Mouse (Mus musculus): ENCODE results near the gene Stt3b. TPM values are rescaled to one million over a fixed set of nuclear protein-coding genes. Genes with fewer than 3 reads are reported as not detected.
A peak's percentile ranks its signal among the peaks of the same experiment; 100 is the strongest.

Gene Stt3b
- polyA plus RNA-seq (2016; fragmentation: Nextera tagmentation; extraction: Ambion mirVana): 100 and 101 TPM in 2 replicates

DNA sequence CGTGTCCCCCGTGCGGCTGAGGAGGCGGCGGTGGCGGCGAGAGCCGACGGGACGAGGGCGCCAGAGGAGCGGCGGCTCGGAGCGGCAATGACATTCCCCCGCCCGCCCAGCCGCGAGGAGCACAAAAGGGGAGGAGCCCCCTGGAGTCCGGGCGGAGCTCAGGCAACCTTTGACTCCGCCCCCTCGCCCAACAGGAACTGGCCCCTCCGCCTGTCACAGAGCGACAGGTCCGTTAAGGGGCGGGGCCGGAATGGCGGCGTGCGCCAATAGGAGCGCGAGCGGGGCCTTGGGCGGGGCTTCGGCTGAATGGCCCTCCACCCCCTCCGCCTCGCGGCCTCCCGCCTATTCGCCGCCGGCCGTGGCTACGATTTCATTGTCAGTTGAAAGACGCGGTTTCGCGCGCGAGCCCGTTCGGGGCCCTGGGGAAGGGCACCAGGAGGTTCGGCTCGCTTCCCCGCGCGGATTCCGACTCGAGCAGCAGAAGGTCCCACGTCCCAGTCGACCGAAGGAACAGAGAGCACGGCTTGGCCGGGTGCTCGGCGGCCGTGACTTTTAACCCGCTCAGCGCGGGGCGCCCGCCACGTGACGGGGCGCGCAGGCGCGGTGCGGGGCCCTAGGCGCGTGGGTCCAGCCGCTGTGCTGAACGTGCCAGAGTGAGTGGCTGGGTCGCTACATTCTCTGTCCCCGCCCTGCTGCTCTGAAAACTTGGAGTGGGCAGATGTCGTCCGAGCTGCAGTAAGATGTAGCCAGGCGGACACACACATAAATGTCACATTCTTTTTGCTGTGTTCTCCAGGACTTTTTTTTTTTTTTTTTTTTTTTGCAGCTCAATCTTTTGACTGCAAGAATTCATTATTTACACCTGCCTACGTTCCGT lies at the start of gene Stt3b:
Gene Stt3b, minus strand, starts transcription at position 76 of the 877 bp plus-strand sequence.
- WGBS: under 1% methylated on average over 73 of the region's 91 CpGs
- Histone ChIP-seq H3K9me3 (no peaks in the 10 kb centered on the region), H3K4me2 (peak within 1 kb of the TSS; percentile 63), H3K36me3 (replicated peaks) (no peaks in the 10 kb centered on the region), H3K4me3 (replicated peaks) (peak within 1 kb of the TSS; percentile 94), H3K4me1 (peaks cover 34% of the 10 kb centered on the region), H3K27me3 (peaks cover 3% of the 10 kb centered on the region; the same call in 1 of the 2 replicates), H3K9ac (peak within 1 kb of the TSS; percentile 93), H3K27ac (peak within 1 kb of the TSS; percentile 98)
- peak; percentile 95 for ATAC-seq (ENCODE audit: low FRiP score)

DNA sequence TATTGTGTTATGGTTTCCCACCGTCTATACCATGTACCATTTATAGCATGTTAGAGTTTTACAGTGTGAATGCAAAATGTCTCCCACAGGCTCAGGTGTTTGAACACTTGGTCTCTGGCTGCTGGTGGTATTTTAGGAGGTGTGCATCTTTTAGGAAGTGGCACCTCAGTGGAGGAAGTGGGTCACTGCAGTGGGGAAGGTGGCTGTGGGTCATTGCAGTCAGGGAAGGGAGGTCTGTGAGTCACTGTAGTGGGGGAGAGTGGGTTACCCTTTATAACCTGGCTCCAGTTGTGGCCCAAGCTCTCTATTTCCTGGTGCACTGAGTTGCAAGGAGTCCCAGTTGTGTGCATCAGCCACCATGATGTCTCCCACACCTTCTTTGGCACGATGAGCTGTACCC lies 48.2 kb upstream of the Stt3b start:
- H3K27ac ChIP-seq: no peak overlapping the region
- no peaks in the 10 kb centered on the region for H3K27me3 ChIP-seq
- no peaks in the 10 kb centered on the region for H3K36me3 ChIP-seq (replicated peaks)
- H3K4me3 ChIP-seq (replicated peaks): no peak overlapping the region
- H3K9ac ChIP-seq: no peak overlapping the region
- H3K4me1 ChIP-seq: no peaks in the 10 kb centered on the region
- no peak for ATAC-seq (ENCODE audit: low FRiP score)
- no peak overlapping the region for H3K4me2 ChIP-seq
- WGBS: 93% methylated on average over 2 of the region's 2 CpGs
- no peaks in the 10 kb centered on the region for H3K9me3 ChIP-seq

DNA sequence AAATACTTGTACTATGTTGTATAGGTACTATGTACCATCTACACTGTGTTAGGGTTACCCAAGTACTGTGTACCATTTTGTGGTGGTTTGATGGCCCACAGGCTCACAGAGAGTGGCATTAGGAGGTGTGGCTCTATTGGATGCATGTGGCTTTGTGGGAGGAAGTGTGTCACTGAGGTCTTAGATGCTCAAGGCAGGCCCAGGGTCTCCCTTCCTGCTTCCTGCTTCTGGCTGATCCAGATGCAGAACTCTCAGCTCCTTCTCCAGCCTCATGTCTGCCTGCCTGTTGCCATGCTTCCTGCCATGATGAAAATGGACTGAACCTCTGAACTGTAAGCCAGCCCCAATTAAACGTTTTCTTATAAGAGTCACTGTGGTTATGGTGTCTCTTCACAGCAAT lies 47.8 kb upstream of the Stt3b start:
- WGBS: 88% methylated on average over 1 of the region's 1 CpGs
- H3K4me3 ChIP-seq (replicated peaks): no peak overlapping the region
- H3K27me3 ChIP-seq: no peaks in the 10 kb centered on the region
- H3K4me1 ChIP-seq: no peaks in the 10 kb centered on the region
- no peaks in the 10 kb centered on the region for H3K9me3 ChIP-seq
- ATAC-seq (ENCODE audit: low FRiP score): no peak
- H3K4me2 ChIP-seq: no peak overlapping the region
- no peaks in the 10 kb centered on the region for H3K36me3 ChIP-seq (replicated peaks)
- H3K9ac ChIP-seq: no peak overlapping the region
- H3K27ac ChIP-seq: no peak overlapping the region

DNA sequence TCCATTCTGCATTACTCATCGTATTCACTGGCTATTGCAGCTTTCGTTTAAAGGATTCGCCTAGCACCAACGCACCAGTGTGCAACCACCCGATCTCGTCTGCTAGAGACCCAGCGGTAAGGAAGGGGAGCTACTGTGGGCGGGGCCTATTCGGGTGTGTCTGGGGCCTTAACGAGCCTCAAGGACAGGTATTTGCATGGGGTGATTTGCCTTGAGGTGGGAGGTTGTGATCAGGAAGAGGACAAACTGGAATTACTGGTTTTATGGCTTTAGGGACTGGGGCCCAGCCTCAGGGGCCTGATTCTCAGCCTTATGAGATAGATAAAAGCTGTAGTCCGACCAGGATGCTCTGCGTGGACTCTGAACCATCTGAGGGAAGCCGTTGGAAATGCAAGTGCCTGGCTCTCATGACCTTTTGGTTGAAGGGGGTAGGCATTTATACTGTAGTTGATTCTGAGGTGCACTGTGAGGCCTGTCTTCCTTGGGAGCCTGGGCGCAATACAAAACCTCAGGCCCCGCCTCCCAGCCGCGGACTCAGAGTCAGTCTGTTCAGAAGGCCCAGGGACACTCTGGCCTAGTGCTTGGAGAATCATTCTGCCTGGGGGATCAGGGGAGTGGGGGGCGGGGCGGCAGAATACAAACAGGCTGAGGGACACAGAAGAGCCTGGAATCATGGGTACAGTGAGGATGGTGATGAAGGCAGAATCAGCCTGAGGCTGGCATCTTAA lies 46.7 kb upstream of the Stt3b start:
- Histone ChIP-seq H3K27ac (no peak overlapping the region), H3K4me3 (replicated peaks) (no peak overlapping the region), H3K4me1 (no peaks in the 10 kb centered on the region), H3K9me3 (no peaks in the 10 kb centered on the region), H3K4me2 (no peak overlapping the region), H3K27me3 (no peaks in the 10 kb centered on the region), H3K9ac (no peak overlapping the region), H3K36me3 (replicated peaks) (no peaks in the 10 kb centered on the region)
- WGBS: 39% methylated on average over 19 of the region's 19 CpGs
- no peak for ATAC-seq (ENCODE audit: low FRiP score)

DNA sequence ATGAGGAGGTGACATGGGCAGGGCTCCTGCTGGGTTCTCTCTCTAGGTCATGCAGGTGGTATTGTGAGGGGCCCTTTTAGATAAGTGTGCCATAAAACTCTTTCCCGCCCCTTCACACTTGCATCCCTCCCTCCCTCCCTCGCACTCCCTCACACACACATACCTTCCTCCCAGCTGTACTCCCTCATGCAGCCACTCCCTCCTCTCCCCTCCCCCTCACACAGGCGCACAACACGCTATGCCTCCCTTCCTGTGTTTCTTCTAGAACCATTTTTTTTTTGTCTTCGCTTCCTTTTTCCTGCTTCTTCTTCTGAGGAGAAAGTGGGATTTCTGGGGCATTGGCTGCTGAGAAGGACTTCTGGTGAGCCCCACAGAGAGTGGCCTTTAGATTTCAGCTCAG lies 45.8 kb upstream of the Stt3b start:
- Histone ChIP-seq H3K9me3 (no peaks in the 10 kb centered on the region), H3K27ac (no peak overlapping the region), H3K9ac (no peak overlapping the region), H3K4me2 (no peak overlapping the region), H3K4me1 (no peaks in the 10 kb centered on the region), H3K36me3 (replicated peaks) (no peaks in the 10 kb centered on the region), H3K4me3 (replicated peaks) (no peak overlapping the region), H3K27me3 (no peaks in the 10 kb centered on the region)
- 77% methylated on average over 5 of the region's 5 CpGs for WGBS
- no peak for ATAC-seq (ENCODE audit: low FRiP score)

DNA sequence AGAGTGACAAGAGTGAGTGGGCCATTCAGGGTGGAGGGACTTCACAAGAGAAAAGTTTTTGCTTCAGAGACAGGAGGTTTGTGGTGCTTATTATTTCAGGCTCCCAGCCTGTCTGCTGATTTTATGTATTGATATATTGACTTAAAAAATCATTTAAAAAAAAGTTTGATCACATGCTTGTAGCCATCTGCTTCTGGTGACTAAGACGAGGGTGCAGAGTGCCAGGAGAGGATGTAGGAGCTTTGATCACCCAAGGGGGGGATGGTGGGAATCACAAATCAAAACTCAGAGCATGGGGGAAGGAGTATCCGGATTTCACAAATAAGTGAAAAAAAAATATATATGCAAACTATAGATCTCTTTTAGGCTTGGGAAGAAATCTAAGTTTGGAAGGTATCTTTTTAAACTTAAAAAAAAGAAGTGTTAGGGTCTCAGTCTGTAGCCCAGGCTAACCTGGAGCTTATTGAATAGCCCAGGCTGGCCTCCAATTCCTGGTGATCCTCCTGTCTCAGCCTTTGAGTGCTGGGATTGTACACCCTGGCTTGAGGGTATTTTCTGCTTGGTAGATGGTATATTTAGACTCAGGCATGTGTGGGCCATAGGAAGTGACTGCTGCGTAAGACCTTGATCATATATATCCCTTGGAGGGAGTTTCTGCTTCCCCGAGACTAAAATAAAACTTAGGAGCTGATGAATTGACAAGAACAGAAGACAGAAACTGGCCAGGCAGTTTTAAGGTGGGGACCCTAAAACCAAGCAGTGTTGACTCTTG lies 39.7 kb upstream of the Stt3b start:
- H3K27ac ChIP-seq: no peak overlapping the region
- H3K9me3 ChIP-seq: no peaks in the 10 kb centered on the region
- H3K4me2 ChIP-seq: no peak overlapping the region
- H3K27me3 ChIP-seq: no peaks in the 10 kb centered on the region
- no peaks in the 10 kb centered on the region for H3K4me1 ChIP-seq
- H3K9ac ChIP-seq: no peak overlapping the region
- H3K4me3 ChIP-seq (replicated peaks): no peak overlapping the region
- H3K36me3 ChIP-seq (replicated peaks): no peaks in the 10 kb centered on the region
- WGBS: 86% methylated on average over 4 of the region's 4 CpGs
- ATAC-seq (ENCODE audit: low FRiP score): no peak

DNA sequence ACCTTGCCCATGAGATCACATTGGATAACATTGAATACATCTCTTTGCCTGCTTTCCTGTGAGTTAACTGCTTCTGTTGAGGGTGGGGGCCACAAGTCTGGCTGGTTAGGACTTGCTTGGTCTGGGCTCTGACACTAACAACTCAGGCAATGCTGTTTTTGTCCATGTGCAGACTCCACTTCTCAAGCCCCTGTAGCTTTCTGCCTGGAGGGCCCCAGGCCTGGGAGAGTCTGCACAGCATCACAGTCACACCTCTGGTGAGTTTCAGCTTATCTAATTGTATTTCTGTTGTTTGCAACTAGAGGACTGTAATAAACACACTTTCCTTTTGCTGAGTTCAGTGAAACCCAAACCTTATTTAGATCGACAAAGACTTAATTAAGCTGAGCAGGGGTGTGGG lies 38.9 kb upstream of the Stt3b start:
- no peaks in the 10 kb centered on the region for H3K4me1 ChIP-seq
- 47% methylated on average over 1 of the region's 1 CpGs for WGBS
- no peak overlapping the region for H3K9ac ChIP-seq
- no peaks in the 10 kb centered on the region for H3K36me3 ChIP-seq (replicated peaks)
- ATAC-seq (ENCODE audit: low FRiP score): no peak
- H3K4me2 ChIP-seq: no peak overlapping the region
- H3K27ac ChIP-seq: no peak overlapping the region
- no peaks in the 10 kb centered on the region for H3K27me3 ChIP-seq
- no peaks in the 10 kb centered on the region for H3K9me3 ChIP-seq
- H3K4me3 ChIP-seq (replicated peaks): no peak overlapping the region

DNA sequence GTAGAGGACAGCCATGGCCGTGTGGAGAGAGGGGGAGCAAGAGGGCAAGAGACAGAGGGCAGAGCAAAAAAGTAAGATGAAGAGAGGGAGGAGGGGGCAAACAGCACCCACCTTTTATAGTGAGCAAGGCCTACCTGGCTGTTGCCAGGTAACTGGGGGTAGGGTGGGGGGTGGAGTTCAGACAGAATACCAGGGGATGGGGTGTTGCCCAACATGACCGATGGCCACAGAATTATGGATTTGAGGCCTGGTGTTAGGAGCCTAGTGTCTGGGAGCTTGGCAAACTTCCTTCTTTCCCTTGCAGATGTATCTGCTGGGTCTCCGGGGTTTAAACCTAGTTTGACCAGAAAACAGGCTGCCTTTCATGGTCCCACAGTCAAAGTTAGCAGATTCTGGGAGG lies 34.7 kb upstream of the Stt3b start:
- Histone ChIP-seq H3K4me3 (replicated peaks) (no peak overlapping the region), H3K27ac (no peak overlapping the region), H3K4me2 (no peak overlapping the region), H3K9ac (no peak overlapping the region), H3K27me3 (no peaks in the 10 kb centered on the region; the same call in 1 of the 2 replicates), H3K9me3 (no peaks in the 10 kb centered on the region), H3K4me1 (peaks cover 8% of the 10 kb centered on the region), H3K36me3 (replicated peaks) (no peaks in the 10 kb centered on the region)
- WGBS: 85% methylated on average over 3 of the region's 3 CpGs
- no peak for ATAC-seq (ENCODE audit: low FRiP score)

DNA sequence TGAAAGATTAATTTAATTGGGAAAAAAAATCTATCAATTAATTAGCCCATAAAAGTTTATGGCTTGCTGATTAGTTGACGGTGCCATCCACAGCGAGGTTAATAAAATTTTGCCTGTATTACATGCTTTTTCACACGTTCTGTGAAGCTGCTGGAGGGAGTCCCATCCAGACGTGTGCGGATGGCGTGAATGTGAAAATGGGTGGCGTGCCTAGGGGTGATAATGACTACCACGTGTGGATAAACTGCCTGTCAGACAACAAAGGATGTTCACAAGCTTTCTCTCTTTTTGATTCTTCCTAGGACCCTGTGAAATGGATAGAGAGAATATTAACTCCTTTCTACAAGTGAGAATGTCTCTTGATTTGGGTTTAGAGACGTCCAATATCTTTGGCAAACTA lies 31.4 kb upstream of the Stt3b start:
- Histone ChIP-seq H3K36me3 (replicated peaks) (no peaks in the 10 kb centered on the region), H3K4me1 (peaks cover 15% of the 10 kb centered on the region), H3K27ac (no peak overlapping the region), H3K9ac (no peak overlapping the region), H3K9me3 (no peaks in the 10 kb centered on the region), H3K27me3 (no peaks in the 10 kb centered on the region; the same call in 1 of the 2 replicates), H3K4me2 (no peak overlapping the region), H3K4me3 (replicated peaks) (no peak overlapping the region)
- 79% methylated on average over 9 of the region's 9 CpGs for WGBS
- peak; percentile 45; the same call in 1 of the 2 replicates for ATAC-seq (ENCODE audit: low FRiP score)

DNA sequence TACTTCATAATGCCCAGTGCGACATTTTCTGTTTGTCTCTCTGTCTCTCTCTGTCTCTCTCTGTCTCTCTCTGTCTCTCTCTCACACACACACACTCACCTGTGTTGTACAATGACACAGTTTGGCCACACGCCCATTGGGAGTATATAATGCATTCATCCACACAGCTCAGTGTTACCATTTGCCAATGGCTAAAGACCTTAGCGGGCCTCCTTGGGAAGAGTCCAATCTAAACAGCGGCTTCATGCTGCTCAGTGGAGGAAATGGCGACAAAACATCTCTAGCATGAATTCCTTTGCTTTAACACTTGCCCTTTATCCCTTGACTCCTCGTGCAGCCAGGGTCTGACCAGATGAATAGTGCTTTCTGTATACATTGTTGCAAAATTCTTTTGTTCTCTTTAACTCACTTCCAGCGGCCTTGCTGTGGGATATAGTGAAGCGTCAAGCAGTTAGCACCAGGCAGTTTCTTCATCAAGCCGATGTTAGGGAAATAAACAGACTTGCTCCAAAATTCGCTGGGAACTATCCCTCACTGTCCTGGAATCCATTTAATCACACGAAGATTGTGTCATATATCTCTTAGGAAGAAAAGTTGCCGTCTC lies 30.1 kb upstream of the Stt3b start:
- H3K27me3 ChIP-seq: no peaks in the 10 kb centered on the region; the same call in 1 of the 2 replicates
- H3K27ac ChIP-seq: 0 out of 2 replicates have a peak overlapping the region, but pooled peaks have one; percentile 42
- whole genome bisulfite sequencing: 42% methylated on average over 12 of the region's 12 CpGs
- H3K4me1 ChIP-seq: peaks cover 15% of the 10 kb centered on the region
- H3K4me3 ChIP-seq (replicated peaks): no peak overlapping the region
- no peaks in the 10 kb centered on the region for H3K9me3 ChIP-seq
- ATAC-seq (ENCODE audit: low FRiP score): no peak
- no peaks in the 10 kb centered on the region for H3K36me3 ChIP-seq (replicated peaks)
- no peak overlapping the region for H3K4me2 ChIP-seq
- no peak overlapping the region for H3K9ac ChIP-seq

DNA sequence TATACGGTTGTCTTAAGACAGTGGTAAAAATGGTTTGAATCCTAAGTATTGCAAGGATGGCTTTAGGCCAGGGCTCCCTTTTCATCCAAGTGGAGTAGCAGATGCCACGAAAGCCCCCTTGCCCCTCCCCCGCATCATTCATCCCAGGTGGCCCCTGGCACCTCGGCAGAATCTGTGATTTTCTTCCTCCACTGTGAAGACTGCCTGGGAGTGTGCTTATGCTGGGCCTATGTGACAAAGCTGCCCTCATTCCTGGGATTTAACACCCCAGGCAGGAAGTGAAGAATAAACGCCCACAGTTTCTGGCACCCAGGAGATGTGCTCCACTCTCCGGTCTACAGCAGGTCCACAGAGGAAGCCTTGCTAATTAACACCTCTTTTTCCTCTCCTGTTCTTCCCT lies 28.6 kb upstream of the Stt3b start:
- H3K9me3 ChIP-seq: no peaks in the 10 kb centered on the region
- peak; percentile 68; the same call in 1 of the 2 replicates for ATAC-seq (ENCODE audit: low FRiP score)
- H3K36me3 ChIP-seq (replicated peaks): no peaks in the 10 kb centered on the region
- no peak overlapping the region for H3K9ac ChIP-seq
- H3K4me3 ChIP-seq (replicated peaks): no peak overlapping the region
- peak overlapping the region; percentile 36; the same call in 1 of the 2 replicates for H3K27ac ChIP-seq
- H3K27me3 ChIP-seq: no peaks in the 10 kb centered on the region; the same call in 1 of the 2 replicates
- 55% methylated on average over 6 of the region's 6 CpGs for WGBS
- peaks cover 15% of the 10 kb centered on the region for H3K4me1 ChIP-seq
- H3K4me2 ChIP-seq: no peak overlapping the region

Data from forebrain, embryonic 12.5 days (tissue).